Mouse (Mus musculus): ENCODE measurements around the gene Zbtb20.
A peak's percentile ranks its signal among the peaks of the same experiment; 100 is the strongest.

Gene Zbtb20

DNA sequence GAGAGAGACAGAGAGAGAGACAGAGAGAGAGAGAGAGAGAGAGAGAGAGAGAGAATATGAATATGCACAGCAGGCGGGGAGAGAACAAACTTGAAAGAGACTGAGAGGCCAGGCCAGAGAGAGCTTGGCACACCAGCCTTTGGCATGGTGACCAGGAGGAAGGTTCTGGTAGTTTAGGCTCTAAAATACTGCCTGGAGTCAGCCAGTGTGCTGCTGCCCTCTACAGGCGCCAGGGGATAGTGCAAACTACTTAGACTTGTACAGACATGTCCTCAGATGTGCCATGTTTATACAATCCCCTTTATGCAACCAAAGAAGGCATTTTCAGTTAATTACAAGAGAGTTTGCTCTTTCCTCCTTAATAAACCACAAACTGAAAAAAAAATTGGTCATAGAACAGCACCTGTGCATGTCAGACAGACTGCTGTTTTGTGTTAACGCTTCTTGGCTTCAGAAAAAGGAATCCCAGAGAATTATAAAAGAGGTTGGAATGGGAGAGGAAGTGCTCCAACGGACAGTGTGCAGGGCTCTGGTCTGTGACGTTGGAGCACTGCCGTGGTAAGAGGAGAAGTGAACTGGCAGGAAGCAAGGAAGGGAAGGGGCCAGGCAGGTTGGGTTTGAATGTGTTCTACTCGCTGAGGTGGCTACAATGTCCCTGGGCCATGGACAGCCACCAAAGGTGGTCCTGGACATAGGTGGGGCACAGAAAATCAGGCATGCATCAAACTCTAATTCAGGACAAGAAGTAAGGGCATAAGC, 698.5 kb downstream of the Zbtb20 start:
- peak; percentile 99 for DNase-seq

DNA sequence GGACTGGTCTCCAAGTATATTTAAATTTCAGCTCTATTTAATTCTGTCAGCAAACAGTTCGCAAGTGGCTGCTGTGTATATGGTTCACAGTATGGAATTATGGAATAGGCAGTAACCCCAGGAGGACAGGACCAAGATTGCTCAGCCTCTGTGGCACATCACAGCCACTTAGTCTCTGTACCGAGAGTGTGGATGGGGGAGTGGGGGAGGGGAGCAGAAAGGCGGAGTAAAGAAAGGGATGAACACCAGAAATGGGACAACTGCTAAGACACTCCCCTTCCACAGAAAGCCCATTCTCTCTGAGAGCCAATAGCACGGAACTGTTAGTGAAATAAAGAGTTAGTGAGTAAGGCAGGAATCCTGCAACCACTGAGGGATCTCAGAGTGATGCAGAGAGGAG, 699.4 kb downstream of the Zbtb20 start:
- peak; percentile 94 for DNase-seq

DNA sequence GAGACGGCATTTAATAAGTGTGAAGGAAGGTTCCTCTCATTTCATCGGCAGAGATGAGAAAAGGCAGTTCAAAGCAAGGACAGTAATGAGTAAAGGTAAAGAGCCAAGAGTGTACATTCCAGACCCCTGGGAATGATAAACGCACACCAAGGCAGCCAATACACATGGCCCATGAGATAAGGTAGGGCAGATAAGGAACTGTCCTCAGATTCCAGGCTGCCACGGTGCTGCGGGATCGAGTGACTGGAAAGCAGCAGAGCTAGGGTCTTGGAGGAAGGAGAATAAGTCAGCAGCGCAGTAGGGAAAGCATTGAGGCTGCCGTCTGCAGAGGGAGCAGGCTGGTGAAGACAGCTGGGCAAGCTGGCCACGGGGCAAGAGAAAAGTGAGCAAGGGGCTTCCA, 699.8 kb downstream of the Zbtb20 start:
- peak; percentile 89 for DNase-seq

DNA sequence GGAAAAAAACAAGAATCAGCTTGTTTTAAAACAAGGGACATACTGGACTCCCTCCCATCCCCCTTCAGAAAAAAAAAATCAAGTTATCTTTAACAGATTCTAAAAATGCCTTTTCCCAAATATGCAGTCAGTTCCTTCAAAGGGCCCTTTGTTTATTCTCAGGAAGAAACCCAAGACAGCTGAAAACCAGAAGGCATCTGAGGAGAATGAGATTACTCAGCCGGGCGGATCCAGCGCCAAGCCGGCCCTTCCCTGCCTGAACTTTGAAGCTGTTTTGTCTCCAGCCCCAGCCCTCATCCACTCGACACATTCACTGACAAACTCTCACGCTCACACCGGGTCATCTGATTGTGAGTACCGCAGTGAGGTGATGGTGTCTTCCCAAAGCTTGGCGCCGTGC, 701.7 kb downstream of the Zbtb20 start:
- DNase-seq: peak; percentile 98

DNA sequence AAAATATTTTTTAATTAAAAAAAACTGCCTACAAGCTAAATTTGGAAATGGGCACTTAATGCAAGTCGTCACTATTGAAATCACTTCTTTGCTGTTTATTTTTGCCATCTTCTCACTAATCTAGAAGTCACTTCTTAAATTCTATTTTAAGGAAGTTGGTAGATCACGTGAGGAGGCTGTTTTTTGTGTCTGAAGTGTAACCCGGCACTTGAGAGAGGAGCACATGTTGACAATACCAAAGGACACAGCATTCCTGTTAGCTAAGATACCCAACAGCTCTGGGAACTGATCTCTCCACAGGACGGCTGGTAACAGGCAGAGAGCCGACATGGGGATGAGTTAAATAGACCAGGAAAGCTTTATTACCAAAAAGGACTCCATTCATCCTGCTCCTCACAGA, 702.7 kb downstream of the Zbtb20 start:
- DNase-seq: peak; percentile 92

DNA sequence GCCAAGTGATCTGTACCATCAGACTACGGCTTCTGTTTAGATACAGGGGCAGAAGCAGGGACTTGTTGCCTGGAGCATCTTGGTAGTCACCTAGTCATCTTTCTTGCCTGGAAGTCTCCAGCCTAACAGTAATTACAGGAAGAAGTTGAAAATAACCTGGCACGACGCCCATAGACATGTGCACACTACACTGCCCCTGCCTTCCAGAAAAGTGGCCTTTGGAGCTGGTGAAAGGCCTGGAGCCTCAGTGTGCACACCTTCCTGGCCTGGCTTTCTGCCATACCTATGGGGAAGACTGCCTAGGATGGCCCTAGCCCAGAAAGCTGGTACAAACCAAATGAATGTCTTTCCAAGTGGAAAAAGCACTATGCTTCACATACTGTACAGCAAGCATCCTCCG, 703.4 kb downstream of the Zbtb20 start:
- DNase-seq: peak; percentile 94

DNA sequence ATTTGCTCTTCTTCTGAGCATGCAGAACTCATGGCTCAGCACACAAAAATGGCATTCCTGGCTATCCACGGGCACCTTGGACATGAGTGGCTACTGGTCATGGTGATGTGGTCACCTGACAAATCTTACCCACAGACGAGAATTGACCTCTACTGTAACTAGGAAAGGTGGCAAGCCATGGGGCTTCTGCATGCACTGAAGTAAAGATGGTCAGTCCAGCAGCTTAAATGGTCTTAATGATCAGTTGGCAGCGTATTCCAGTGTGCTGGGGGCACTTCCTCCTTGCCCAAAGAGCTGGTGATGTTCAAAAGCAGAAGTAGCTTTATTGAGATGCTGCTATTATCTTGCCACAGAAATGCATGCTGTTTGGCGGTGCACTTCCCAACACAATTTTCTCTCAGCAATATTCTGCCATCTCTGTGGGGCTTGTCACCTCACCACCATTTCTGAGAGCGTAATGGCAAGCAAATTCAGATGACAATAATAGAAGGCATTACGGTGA, 704.7 kb downstream of the Zbtb20 start:
- DNase-seq: peak; percentile 92

DNA sequence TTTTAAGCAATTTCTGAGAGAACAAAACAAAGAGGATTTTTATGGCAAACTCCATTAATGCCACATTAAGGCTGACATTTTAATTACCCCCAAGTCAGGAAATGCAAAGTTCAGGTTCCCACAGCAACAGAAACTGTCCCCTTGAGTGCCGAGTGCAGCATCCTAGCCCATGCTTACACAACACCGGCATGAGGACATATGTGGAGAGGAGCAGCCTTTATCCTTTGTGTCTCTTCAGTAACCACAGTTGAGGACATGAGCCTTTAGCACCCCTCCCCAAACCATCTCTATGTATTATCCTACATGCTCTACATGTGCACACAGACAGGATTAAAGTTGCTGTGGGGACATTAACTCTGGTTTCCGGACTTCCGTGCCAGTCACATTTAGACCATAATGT, 705.9 kb downstream of the Zbtb20 start:
- peak; percentile 80 for DNase-seq

DNA sequence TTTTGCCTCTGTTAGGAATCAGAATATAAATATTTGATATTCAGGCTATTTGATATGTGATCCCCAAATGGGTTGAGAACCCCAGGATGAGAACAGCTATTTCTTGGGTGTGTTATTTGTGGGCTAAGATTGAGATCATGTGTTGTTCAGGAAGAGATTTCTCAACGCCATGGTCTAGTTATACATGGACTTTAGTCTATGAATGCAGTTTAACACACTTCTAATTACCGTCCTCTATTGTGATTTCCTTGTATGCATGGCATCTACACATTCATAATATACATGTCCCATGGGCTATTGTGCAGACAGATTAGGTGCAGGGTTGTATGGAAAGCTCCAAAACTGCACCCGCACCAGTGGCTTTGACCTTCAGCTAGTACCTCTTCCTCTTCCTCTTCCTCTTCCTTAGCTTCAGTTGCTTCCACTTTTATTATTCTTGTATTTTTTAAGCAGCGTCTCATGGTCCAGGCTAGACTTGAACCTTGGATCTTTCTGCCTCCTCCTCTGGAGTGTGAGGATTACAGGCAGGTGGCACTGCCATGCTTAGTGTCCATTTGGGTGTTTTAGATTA, 711.3 kb downstream of the Zbtb20 start:
- DNase-seq: no peak

DNA sequence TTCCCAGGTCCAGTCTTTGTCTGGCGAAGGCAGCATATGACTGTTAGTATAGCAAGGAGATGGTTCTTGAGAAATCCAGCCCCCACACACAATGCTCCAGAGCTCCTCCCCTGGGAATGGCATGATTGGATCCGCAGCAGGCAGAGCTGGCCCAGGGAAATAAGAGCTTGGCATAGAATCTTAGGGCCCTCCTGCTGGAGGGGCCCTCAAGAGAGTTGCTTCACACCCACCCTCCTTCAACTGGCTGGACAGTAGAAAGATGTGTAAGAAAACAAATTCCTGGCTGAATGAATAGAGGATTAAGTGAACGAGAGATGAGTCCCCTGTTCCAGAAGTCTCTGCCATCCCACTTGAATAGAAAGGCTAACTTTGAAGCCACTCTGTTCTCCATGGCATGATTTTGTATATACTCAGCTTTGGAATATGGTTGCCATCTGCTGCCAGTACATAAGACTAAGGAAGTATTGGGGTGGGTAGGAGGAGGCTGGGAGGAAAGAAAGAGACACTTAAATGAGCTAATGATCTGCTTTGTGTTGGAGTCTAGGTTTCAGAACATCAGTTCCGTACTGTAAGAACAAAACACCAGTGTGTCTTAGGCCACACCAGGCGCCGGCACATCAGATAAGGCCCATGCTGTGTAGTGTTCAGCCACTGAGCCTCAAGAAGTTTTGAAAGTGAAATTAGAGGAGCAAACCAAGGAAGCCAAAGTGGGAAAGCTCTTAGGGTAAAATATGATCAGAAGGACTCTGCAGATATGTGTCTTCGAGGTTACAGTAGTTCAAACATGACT, 715.2 kb downstream of the Zbtb20 start:
- DNase-seq: peak; percentile 96

DNA sequence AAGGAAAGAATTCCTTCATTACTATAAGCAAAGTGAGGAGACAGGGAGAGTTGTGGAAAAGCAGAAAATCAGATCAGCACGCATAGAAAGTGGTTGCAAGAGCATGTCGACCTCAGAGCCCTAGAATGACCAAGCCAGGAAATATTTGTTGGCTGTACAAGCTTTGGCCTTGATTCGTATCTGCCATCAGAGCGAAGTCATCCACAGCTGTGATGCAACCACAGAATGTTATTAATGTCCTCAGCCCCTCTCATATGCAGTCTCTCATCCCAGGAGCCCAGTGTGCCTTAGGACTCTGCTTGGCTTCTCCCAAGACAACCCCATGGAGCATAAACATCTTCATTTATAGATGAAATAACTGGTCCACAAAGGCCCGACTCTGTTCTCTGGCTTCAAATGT, 716.4 kb downstream of the Zbtb20 start:
- DNase-seq: peak; percentile 96

DNA sequence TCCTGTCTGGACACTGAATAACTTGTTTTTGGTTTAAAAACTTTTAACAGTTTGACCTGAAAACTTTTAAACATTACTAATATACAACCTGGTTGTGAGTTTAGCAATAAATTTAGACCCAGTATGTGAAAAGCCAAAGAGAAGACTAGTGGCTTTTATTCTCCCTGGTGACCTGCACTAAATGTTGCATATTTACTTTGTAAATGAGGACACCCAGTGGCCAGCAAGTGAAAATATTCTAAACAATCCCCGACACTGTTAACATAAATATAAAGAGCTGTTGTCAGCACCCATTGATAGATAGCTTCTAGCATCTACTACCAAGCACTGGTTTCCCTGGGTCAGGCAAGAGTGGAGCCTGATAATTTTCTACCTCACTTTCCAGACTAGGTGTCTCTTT, 717.1 kb downstream of the Zbtb20 start:
- peak; percentile 69 for DNase-seq

DNA sequence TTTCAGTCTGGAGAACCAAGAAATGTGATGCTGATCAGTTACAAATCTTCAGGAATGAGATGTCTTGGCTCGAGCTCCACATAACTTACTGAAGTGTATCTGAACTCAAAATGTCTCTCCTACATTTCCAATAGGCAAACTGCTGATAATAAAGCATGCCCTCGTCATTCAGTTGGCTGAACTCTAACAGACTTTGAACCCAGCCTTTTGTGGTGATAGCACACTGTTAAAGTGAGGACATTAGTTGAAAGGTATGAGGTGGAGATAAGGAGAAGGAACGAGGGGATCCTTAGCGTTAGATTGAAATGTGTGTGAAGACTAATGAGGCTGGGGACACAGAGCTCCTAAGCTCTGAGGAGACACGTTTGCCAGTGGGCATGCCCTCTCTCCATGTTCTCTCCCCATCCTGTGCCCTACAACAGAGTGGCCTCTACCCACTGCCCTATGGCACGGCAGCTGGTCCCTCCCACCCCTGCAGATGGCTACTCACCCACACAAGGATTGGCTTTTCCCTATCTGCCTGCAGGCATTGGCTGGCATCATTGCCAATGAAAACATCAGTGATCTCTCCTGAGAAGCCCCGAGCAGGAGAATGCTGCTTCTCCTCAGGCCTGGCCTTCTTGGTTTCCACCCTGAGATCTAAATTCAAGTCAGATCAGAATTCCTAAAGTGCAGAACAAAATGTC, 721.8 kb downstream of the Zbtb20 start:
- peak; percentile 84 for DNase-seq

DNA sequence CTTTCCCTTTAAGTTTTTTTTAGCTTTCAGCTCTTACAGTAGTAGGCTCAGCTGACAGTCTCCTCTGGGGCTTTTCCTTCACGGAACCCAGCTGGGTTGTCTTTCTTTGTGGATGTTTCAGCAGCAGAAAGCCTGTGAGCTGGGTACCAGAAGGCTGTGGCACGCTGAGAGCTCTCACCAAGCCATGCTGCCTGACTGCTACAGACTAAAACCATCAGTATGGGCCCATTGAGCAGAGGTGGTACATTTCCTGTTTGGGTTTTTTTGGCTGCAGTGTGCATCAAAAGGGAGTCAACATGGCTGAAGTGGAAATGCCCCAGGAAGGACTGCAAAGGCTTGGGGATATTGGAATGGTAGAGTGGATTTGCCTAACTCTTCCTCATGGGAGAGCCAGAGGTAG, 724.0 kb downstream of the Zbtb20 start:
- peak; percentile 72 for DNase-seq

DNA sequence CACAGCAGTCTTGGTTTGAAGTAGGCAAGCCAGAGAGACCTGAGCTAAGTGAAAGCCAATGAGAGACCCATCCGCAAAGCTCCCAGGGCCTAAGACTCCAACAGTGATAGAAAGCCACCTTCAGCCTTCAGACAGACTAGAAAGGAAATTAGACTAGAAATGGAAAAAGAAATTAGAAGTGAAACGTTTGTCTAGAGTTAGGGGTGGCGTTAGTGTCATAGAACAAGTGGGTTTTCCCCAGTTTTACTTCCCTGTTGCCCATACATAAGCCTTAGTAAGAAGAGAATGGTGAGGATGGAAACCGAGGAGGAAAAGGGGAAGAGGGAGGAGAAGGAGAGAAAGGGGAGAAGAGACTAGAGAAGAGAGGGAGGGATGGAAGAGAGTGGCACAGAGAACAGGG, 726.9 kb downstream of the Zbtb20 start:
- peak; percentile 64 for DNase-seq

DNA sequence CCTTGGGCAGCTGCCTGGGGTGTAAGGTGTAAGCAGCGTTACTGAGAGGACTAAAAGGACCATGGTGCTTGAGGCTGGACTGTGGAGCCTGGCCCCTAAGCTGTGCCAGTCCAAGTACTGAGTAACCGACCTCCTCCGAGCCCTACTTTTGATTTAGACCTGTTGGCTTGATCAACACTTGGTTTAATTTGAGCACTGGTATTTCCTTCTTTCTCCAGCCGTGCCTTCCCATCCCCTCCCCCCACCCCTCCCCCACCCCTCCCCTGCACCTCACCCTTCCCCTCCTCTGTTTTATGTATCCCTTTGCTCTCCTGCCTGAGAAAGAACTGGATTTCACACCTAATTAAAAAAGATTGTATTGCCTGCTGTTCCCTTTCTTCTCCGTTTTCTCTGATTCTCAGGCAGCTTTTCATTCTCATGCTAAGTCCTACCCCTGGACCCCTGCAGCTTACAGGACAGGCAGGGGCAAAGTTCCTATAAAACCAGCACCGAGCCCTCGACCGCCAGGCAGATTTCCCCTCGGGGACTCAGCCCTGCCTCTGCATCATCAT, 728.0 kb downstream of the Zbtb20 start:
- peak; percentile 67 for DNase-seq

DNA sequence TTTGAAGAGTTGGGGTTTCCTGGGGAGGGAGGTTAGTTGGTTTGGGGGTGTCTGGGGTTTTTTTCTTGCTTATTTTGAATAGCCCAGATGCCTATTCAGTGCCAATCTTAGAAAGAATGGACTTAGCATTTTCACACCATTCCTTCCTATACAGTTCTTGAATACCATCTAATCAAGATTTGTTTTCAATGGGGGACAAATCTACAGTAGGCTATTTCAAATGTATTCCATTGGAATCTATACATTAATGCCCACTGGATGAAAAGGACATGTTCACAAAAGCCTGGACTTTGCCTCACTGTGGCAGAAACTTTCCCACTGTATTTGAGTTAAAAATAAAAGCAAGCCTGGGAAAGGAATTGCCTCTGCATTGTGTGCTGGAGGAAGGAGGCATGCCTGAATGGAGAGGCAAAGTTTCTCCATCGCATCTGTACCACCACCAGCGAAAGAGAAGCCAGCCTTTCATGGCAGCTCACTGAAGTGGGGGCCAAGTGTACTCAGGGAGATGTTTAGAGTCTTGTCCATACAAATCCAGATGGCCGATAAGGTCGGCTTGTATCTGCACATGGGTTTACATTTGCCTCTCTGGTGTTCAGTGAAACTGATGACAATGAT, 728.8 kb downstream of the Zbtb20 start:
- no peak for DNase-seq

DNA sequence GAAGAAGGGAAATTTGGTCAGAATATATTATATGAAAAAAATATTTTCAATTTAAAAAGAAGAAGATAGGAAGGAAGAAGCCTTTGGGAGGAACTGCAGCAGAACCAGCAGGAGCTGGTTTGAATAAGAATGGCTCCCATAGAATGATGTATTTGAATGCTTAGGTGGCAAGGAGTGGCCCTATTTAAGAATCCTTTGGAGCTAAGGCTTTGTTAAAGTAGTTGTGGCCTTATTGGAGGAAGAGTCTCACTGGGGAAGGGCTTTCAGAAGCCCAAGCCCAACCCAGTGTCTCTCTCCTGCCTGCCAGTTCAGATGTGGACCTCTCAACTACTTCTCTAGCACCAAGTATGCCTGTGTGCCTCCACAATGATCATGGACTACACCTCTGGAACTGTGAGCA, 731.4 kb downstream of the Zbtb20 start:
- no peak for DNase-seq

DNA sequence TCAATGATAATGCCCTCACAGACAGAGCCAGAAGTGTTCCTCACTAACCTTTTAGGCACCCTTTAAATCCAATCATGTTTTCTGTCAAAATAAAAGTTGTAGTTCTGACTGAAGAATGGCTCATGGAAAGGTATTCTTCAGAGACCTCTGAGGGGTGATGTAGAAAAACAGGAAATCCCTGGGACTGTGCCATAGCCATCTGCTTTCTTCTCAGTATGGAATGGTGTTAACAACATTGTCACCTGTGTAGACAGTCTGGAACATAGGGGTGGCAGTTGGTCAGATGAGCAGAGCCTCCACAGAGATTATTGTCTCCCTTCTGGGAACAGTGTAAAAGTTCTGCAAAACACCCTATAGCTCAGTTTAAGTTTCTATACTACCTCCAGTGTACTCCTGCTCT, 732.4 kb downstream of the Zbtb20 start:
- DNase-seq: no peak

DNA sequence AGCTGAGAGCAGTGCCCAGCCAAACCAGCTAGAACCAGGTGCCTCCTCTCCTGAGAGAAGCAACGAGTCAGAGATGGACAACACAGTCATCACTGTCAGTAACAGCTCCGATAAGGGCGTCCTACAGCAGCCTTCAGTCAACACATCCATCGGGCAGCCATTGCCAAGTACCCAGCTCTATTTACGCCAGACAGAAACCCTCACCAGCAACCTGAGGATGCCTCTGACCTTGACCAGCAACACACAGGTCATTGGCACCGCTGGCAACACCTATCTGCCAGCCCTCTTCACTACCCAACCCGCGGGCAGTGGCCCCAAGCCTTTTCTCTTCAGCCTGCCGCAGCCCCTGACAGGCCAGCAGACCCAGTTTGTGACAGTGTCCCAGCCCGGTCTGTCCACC, 734.7 kb downstream of the Zbtb20 start:
- peak; percentile 98 for DNase-seq

DNA sequence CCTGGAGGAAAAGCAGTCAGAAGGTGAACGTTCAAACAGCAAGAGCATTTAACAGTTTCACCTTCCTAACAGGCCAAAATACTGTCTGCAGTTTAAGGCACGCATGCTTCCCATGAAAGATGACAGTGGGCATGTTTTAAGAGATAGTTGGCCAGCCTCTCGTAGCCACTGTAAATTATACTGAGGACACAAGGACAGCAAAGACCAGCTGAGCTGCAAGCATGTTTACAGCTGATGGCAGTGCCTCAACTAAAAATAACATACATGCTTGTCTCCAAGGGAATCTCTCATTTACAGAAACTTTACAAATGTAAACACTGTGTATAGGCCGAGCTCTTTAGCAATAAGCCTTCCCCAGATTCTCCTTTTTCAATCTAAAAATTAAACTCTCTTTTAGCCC, 740.7 kb downstream of the Zbtb20 start:
- peak; percentile 81 for DNase-seq

DNA sequence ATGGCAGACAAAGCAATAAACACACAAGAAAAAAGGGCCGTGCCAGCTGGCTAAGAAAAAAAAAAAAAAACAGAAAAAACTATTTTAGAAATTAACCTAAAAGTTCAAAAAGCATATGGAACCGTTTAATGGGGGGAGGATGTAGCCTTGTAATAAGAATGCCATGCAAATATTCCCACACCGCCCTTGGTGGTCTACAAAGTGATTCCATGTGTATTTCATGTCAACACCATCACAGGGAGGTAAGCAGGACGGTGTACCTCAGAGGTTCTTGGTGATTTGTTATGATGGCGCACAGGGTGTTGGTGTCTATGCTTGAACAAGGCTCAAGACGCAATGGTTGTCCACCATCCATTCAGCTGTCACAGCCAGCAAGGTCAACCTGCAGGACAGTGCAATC, 741.7 kb downstream of the Zbtb20 start:
- peak; percentile 71 for DNase-seq

Measured in heart, adult 11 months (tissue).